Mouse (Mus musculus) midbrain, postnatal 0 days (tissue): ENCODE results near the gene Cherp. TPM values are rescaled to one million over a fixed set of nuclear protein-coding genes. Genes with fewer than 3 reads are reported as not detected.

Source experiments
- ATAC-seq: fragments of 200-750 bp; cut with Nextera tagmentation; 2 replicates; pipeline ENCODE4 v1.8.0; 2017; ENCODE audit warnings: moderate number of reproducible peaks, mild to moderate bottlenecking, moderate TSS enrichment, moderate library complexity; ENCODE audit not compliant: low FRiP score
- DNase-seq: peaks from one replicate; pipeline ENCODE4 v3.0.0-alpha.2; 2015; ENCODE audit warnings: low spot score
- H3K27ac ChIP-seq: fragments of 300-500 bp; sonication (generic); 2 replicates; pipeline ENCODE4 v1.5.1; 2014; ENCODE audit warnings: low read depth, mild to moderate bottlenecking, low read length, mixed read lengths
- H3K27me3 ChIP-seq: fragments of 300-500 bp; sonication (generic); 2 replicates; pipeline ENCODE4 v1.6.1; 2014; ENCODE audit warnings: low read length, control low read depth, mixed read lengths; ENCODE audit not compliant: insufficient read depth
- H3K36me3 ChIP-seq: fragments of 300-500 bp; sonication (generic); 2 replicates; pipeline ENCODE4 v1.6.1; 2014; ENCODE audit warnings: low read length, control low read depth, mixed read lengths; ENCODE audit not compliant: insufficient read depth
- H3K4me1 ChIP-seq: fragments of 300-500 bp; sonication (generic); 2 replicates; pipeline ENCODE4 v1.6.1; 2014; ENCODE audit warnings: mild to moderate bottlenecking, control low read depth, antibody characterized with exemption, low read length, mixed read lengths; ENCODE audit not compliant: insufficient read depth
- H3K4me2 ChIP-seq: fragments of 300-500 bp; sonication (generic); 2 replicates; pipeline ENCODE4 v1.6.1; 2014; ENCODE audit warnings: low read depth, mild to moderate bottlenecking, low read length, mixed read lengths; ENCODE audit not compliant: poor library complexity, severe bottlenecking
- H3K4me3 ChIP-seq: fragments of 300-500 bp; sonication (generic); 2 replicates; pipeline ENCODE4 v1.5.1; 2014; ENCODE audit warnings: low read depth, mild to moderate bottlenecking, low read length, moderate library complexity
- H3K9ac ChIP-seq: fragments of 300-500 bp; sonication (generic); replicated peaks from 2 replicates; pipeline ENCODE4 v1.6.1; 2014; ENCODE audit warnings: mild to moderate bottlenecking, low read length, moderate library complexity, mixed read lengths; ENCODE audit not compliant: poor library complexity, severe bottlenecking
- H3K9me3 ChIP-seq: fragments of 300-500 bp; sonication (generic); 2 replicates; pipeline ENCODE4 v1.6.1; 2016; ENCODE audit warnings: low read length, control low read depth
- CTCF ChIP-seq: IDR thresholded peaks from 2 replicates; pipeline ENCODE4 v1.5.1; 2016; ENCODE audit warnings: antibody characterized with exemption, mild to moderate bottlenecking
- WGBS: fragments of 180-500 bp; shearing (Covaris S2); extraction: QIAGEN DNeasy Blood & Tissue Kit; methylation state at CpG from one replicate; pipeline ENCODE4 v1.1.7; 2014; 5-methylcytosine and 5-hydroxymethylcytosine counted together
- polyA plus RNA-seq: library from polyadenylated mRNA; unstranded; fragments of >200 nt; fragmentation: Nextera tagmentation; extraction: Ambion mirVana; gene quantifications from 2 replicates; pipeline ENCODE4 v1.2.1, GENCODE M21; 2015
- total RNA-seq: library from RNA; depleted of rRNA; stranded (reverse); fragments of >200 nt; gene quantifications from 2 replicates; pipeline ENCODE4 v1.2.3, GENCODE M21; 2014

Cherp gene
- total and polyA plus RNA-seq, 2 experiments from 2014 or later, result 50.9 to 51.4 TPM

DNA sequence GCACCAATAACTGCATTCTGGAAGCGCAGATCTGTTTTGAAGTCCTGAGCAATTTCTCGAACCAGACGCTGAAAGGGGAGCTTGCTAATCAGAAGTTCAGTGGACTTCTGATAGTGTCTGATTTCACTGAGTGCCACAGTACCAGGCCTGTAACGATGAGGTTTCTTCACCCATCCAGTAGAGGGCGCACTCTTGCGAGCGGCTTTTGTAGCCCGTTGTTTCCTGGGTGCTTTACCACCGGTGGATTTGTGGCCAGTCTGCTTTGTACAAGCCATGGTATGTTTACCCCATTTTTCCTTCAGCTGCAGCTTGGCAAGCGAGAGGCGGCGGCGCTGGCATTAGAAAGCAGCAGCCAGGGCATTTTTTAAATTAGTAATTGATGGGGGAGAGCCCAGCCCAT, 45.4 kb downstream of the Cherp start:
- peak; percentile 46 for TF ChIP-seq CTCF
- Histone ChIP-seq H3K9ac (no peak overlapping the region), H3K27ac (no peak overlapping the region), H3K27me3 (no peaks in the 10 kb centered on the region), H3K4me3 (no peak overlapping the region), H3K9me3 (no peaks in the 10 kb centered on the region), H3K4me1 (no peaks in the 10 kb centered on the region), H3K36me3 (no peaks in the 10 kb centered on the region), H3K4me2 (no peak overlapping the region)
- DNase-seq (no peak), ATAC-seq (no peak)
- 54% methylated on average over 13 of the region's 13 CpGs for WGBS

DNA sequence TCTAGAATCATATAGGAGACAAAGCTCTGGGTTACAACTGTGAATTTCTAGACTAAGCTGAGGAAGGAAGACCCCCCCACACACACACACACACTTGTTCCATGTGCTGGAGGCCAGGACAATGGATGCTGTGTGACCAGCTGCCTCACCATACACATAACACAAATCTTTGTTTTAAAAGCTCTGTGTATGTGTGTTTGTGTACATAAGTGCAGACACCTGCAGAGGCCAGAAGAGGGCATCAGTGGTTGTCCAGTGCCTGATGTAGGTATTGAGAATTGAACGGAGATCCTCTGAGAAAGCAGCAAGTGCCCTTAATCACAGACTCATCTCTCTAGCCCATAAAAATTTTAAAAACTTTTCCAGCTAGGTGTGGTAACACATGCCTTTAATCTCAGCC, 52.1 kb downstream of the Cherp start:
- Histone ChIP-seq H3K9ac (no peak overlapping the region), H3K9me3 (no peaks in the 10 kb centered on the region), H3K4me2 (no peak overlapping the region), H3K27me3 (no peaks in the 10 kb centered on the region), H3K36me3 (peaks cover 3% of the 10 kb centered on the region; the same call in 1 of the 2 replicates), H3K27ac (no peak overlapping the region), H3K4me1 (peaks cover 9% of the 10 kb centered on the region; the same call in 1 of the 2 replicates), H3K4me3 (no peak overlapping the region)
- peak; percentile 58 for TF ChIP-seq CTCF
- DNase-seq (no peak), ATAC-seq (no peak)
- WGBS, result 53% methylated on average over 1 of the region's 1 CpGs

DNA sequence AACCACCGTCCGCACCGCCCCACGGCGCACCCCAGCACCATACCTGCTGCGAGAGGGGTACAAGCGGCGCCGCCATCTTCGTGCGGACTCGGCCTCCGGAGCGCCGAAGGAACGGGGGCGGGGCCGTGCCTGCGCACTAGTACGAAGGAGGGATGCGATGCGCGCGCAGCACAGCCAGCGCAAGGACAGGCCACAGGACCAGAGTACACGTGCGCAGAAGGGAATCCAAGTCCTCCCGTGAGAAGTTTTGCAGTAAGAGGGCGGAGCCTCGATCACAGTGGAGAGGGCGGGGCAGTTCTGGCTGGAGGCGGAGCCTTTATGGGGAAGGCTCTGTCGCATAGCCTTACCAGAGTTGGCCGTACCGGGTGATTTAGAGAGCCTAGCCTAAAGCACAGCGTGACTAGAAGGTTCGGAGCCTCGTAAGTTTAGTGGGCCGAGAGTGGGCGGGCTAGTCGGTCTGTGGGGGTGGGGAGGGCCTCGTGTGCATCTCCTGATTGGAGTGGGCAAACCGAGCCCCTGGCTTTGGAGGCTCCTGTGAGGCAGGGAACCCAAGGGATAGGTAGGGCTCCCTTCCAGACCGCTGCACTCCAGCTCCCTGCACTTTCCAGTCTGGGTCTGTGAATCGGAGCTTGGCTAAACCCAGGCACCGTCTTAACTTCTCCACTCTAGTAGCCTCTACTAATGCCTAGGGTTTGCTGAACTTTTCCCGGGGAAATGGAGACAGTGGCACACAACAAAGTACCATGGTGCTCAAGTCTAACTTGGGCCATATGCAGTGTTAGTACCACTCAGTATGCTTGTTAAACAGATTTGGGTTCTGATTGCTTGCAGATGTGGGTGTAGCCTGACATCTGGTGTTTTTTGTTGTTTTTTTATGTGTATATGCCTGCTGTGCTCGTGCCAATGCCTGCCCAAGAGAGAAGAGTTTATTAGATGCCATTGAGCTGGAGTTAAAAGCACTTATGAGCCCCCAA, 53.4 kb downstream of the Cherp start, which contains the start of gene Eps15l1:
Eps15l1 (minus strand) TSS at position 99 of the 974 bp plus-strand sequence.
- no peak for TF ChIP-seq CTCF
- Histone ChIP-seq H3K4me2 (peak within 1 kb of the TSS; percentile 71), H3K27me3 (no peaks in the 10 kb centered on the region), H3K36me3 (peaks cover 3% of the 10 kb centered on the region; the same call in 1 of the 2 replicates), H3K27ac (peak within 1 kb of the TSS; percentile 89), H3K9ac (peak within 1 kb of the TSS; percentile 91), H3K4me3 (peak within 1 kb of the TSS; percentile 82), H3K9me3 (no peaks in the 10 kb centered on the region), H3K4me1 (peaks cover 12% of the 10 kb centered on the region)
- under 1% methylated on average over 48 of the region's 48 CpGs for WGBS
- ATAC-seq, result peak; percentile 97
- DNase-seq, result peak; percentile 99

DNA sequence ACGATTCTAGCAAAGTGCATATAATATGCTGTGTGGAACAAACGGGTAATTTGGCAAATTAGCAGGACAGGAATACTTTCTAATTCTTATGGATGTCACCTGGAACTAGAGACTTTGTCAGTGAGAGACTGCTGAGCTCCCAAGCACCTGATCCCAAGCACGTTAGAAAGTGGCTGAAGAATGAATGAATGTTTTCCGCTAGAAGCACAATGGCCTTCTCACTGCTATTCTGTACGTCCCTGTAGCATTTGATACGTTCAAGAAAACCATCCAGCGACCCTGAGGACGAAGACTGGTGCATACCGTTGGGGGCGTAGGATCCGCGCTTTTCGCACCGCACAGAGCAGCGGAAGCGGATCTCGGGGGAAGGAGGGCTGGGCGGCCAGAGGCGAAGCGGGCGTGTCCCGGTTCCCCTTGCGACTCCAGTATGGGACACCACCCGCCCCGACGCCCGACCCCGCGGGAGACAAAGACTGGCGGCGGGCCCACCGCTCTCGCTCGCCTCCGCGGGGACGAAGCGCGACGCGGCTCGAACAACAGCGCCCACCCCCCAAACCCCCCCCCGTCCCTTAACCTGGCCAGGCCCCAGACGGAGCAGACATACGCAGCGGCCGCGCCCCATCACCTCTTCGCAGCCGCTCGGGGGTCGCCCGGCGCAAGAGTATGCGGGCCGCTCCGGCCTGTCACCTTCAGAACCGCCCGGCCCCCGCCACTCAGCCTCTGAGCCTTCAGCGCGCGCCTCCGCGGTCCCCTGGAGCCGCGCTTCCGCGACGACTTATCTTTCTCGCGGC, 54.3 kb downstream of the Cherp start:
- H3K9me3 ChIP-seq, result no peaks in the 10 kb centered on the region
- ATAC-seq (peak; percentile 76), DNase-seq (peak; percentile 30)
- peak; percentile 29; the same call in 1 of the 2 replicates for TF ChIP-seq CTCF
- 1% methylated on average over 59 of the region's 73 CpGs for WGBS
- peak overlapping the region; percentile 89 for H3K27ac ChIP-seq
- H3K36me3 ChIP-seq, result peaks cover 6% of the 10 kb centered on the region; the same call in 1 of the 2 replicates
- no peaks in the 10 kb centered on the region for H3K27me3 ChIP-seq
- H3K9ac ChIP-seq, result peak overlapping the region; percentile 91
- H3K4me3 ChIP-seq, result peak overlapping the region; percentile 82
- H3K4me1 ChIP-seq, result peaks cover 12% of the 10 kb centered on the region
- peak overlapping the region; percentile 71 for H3K4me2 ChIP-seq

DNA sequence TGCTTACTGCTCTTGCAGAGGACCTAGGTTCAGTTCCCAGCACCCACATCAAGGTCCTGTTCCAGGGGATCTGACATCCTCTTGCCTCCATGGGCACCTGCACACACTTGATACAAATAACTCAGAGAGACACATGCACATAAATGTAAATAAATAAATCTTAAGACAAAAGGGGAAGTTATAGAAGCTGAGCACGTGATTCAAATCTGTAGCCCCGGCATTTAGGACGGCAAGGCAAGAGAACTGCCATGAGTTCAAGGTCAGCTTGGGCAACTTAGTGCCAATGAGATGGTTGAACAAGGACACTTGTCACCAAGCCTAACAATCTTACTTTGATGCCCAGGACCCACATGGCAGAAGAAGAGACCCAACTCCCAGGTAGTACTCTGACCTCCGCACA, 57.0 kb downstream of the Cherp start:
- no peak for TF ChIP-seq CTCF
- 94% methylated on average over 4 of the region's 4 CpGs for WGBS
- Histone ChIP-seq H3K4me3 (no peak overlapping the region), H3K27ac (no peak overlapping the region), H3K27me3 (no peaks in the 10 kb centered on the region), H3K36me3 (peaks cover 9% of the 10 kb centered on the region; the same call in 1 of the 2 replicates), H3K4me2 (no peak overlapping the region), H3K4me1 (peaks cover 15% of the 10 kb centered on the region), H3K9ac (no peak overlapping the region), H3K9me3 (no peaks in the 10 kb centered on the region)
- no peak for DNase-seq
- no peak for ATAC-seq
